Mouse (Mus musculus) testis, adult 10 weeks (tissue): ENCODE measurements around the gene Scnm1. TPM values are rescaled to one million over a fixed set of nuclear protein-coding genes. Genes with fewer than 3 reads are reported as not detected.

ENCODE experiments used
- polyA plus RNA-seq: library from polyadenylated mRNA; stranded (reverse); fragments of 350-450 nt; fragmentation: Illumina TruSeq; extraction: RNeasy Lipid Tissue Mini Kit (QIAGEN cat#74804); gene quantifications from one replicate; pipeline ENCODE4 v1.2.3, GENCODE M21; 2014; ENCODE audit warnings: low read depth, low replicate concordance

Gene Scnm1
- polyA plus RNA-seq, result 18.9 TPM

GRCm38 (mm10) chr3:95133680-95134101 lies at the start of gene Scnm1, which contains the start of gene Lysmd1:
Gene Scnm1 (minus strand): TSS chr3:95134011.
Gene Lysmd1 (plus strand): TSS chr3:95134088.

DNA sequence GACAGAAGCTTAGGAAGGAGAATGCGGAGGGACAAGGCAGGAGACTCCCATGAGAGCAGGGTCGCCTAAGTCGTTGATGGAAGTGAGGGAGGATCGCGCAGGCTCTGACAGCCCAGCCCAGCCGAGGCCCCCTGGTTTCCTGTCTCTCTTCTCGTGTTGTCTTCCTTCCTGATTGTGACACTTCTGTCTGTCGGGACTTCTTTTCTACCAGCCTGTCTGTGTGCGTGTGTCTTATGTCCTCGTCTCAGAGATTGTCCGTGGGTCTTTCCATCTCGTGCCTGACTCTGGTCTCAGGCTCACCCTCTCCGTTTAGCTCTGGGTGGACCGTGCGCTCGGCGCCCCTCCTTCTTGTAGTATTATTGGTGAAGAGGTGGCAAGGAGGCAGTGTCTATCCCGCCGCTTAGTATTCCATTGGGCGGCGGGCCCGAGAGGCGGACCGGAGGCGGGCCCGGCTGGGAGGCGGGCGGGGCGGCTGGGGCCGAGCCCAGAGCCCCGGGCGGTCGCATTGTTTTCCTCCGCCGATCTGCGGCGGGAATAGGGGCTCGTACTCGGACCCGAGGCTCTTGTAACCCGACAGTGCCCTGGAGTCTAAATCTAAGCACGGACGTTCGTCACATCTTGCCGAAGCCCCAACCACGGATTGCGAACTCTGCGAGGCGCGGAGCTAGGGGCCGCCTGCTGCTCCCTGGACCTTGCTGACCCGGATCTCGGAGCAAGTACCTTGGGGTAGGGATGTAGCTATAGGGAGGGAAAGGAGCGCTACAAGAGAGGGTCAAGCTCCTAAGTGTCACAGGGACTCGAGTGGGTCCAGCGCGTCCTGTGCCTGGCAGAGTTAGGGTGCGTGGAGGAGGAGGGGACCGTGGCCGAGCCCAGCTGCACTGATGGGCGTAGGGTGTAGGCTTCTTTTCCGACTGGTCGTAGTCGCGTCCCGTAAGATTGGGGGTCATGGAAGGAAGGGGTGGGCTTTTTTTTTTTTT lies 26.5 kb upstream of the Scnm1 start, which contains the start of gene Sema6c:
Gene Sema6c (plus strand): TSS at position 471 of the 977 bp plus-strand sequence.

DNA sequence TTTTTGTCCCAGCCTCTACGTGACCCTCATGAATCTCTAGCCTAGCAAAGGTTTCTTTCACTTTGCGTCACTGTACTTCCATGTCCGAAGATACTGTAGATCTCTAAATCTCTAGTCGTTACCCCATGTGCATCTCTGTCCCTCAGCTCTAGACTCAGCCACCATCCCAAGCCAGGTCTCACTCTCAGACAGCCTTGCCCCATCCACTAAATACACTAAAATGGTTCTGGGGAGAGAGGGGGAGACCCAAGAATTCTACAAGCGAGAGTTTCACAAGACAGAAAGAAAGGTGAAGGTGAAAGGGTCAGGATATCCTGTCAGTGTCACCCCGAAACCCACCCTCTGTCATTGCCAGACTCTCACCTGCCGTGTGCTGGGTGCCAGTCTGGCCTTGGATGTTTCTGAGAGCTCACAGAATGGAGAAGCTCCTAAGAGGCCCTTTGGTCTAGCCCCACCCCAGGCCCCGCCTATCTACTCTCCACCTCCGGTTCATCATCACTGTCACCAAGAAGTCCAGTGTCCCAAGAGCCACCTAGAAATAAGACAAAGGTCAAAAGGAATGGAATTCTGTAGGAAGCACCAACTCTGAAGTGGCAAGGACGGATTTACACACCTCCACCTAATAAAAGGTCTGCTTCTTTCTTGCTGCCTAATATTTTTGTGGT lies 8.3 kb upstream of the Scnm1 start, which contains the start of gene Tnfaip8l2:
Gene Tnfaip8l2 (minus strand): TSS at position 409 of the 665 bp plus-strand sequence.

GRCm38 (mm10) chr3:95124246-95124645 lies 9.6 kb downstream of the Scnm1 start, which contains the start of gene Tmod4:
Gene Tmod4 (plus strand): TSS chr3:95124476.

GRCm38 (mm10) chr3:95110911-95111726 lies 22.7 kb downstream of the Scnm1 start, which contains the start of gene Vps72:
Gene Vps72 (plus strand): TSS chr3:95111022.

GRCm38 (mm10) chr3:95106338-95107117 lies 27.3 kb downstream of the Scnm1 start, which contains the start of gene Pip5k1a:
Gene Pip5k1a (minus strand): TSS chr3:95106930.

Other genes with a start within 250 kb of the Scnm1 start
- 52.5 TPM for gene Psmb4, start 247.1 kb downstream of the Scnm1 start, polyA plus RNA-seq
- gene Selenbp1, start 201.0 kb downstream of the Scnm1 start, polyA plus RNA-seq, result 2.2 TPM
- 11.5 TPM for gene Rfx5, start 179.9 kb downstream of the Scnm1 start, polyA plus RNA-seq
- gene Pi4kb, start 159.3 kb downstream of the Scnm1 start, polyA plus RNA-seq, result 8.2 TPM
- 11.3 TPM for gene Zfp687, start 118.6 kb downstream of the Scnm1 start, polyA plus RNA-seq
- gene Psmd4, start 91.4 kb downstream of the Scnm1 start, polyA plus RNA-seq, result 14.9 TPM
- gene Pip5k1a, start 27.1 kb downstream of the Scnm1 start, polyA plus RNA-seq, result 13.8 TPM
- 6.2 TPM for gene Vps72, start 23.0 kb downstream of the Scnm1 start, polyA plus RNA-seq
- gene Tmod4, start 9.5 kb downstream of the Scnm1 start, polyA plus RNA-seq, result 4.3 TPM
- 2.3 TPM for gene Lysmd1, start 77 bp upstream of the Scnm1 start, polyA plus RNA-seq
- not detected for gene Tnfaip8l2, start 8.3 kb upstream of the Scnm1 start, polyA plus RNA-seq
- 1.3 TPM for gene Sema6c, start 26.4 kb upstream of the Scnm1 start, polyA plus RNA-seq
- gene Gabpb2, start 83.9 kb upstream of the Scnm1 start, polyA plus RNA-seq, result 11.1 TPM
- gene Cdc42se1, start 94.7 kb upstream of the Scnm1 start, polyA plus RNA-seq, result 17.4 TPM
- gene Mllt11, start 98.2 kb upstream of the Scnm1 start, polyA plus RNA-seq, result 185 TPM
- 57.5 TPM for gene Gm128, start 107.6 kb upstream of the Scnm1 start, polyA plus RNA-seq
- 0.28 TPM for gene Bnipl, start 117.2 kb upstream of the Scnm1 start, polyA plus RNA-seq
- gene Mindy1, start 147.3 kb upstream of the Scnm1 start, polyA plus RNA-seq, result 45.4 TPM
- 8.2 TPM for gene Prune1, start 148.1 kb upstream of the Scnm1 start, polyA plus RNA-seq
- 3.2 TPM for gene Anxa9, start 173.2 kb upstream of the Scnm1 start, polyA plus RNA-seq
- 30.2 TPM for gene Cers2, start 180.8 kb upstream of the Scnm1 start, polyA plus RNA-seq
- gene Setdb1, start 223.2 kb upstream of the Scnm1 start, polyA plus RNA-seq, result 35.8 TPM